Mouse (Mus musculus): ENCODE data around the gene Rhox4d.
"Not testable (repeated sequence)": the region's sequence is repeated elsewhere in the genome, so short reads cannot be mapped to it uniquely, and the experiment has no call there.

The Rhox4d gene

DNA sequence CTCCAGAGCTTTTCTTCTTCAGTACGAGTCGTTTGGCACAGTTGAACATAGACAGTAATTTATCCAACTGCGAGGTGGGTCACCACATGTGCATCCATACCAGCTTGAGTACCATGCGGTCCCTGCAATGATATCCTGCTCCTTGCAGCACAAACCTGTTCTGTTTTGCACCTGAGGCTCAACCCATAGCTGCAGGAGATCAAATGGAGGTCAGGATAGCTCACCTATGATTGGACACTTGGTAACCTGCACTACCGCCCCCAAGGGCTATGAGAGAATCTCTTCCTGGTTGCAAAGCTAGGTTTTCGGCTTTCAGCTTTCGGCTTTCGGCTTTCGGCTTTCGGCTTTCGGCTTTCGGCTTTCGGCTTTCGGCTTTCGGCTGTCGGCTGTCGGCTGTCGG, at the start of gene Rhox4d:
Rhox4d (plus strand) TSS at position 301 of the 400 bp plus-strand sequence.
- DNase-seq = not testable (repeated sequence)

DNA sequence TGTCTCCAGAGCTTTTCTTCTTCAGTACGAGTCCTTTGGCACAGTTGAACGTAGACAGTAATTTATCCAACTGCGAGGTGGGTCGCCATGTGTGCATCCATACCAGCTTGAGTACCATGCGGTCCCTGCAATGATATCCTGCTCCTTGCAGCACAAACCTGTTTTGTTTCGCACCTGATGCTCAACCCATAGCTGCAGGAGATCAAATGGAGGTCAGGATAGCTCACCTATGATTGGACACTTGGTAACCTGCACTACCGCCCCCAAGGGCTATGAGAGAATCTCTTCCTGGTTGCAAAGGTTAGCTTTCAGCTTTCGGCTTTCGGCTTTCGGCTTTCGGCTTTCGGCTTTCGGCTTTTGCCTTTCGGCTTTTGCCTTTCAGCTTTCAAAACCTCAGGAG, 34.1 kb upstream of the Rhox4d start, which contains the start of gene Rhox4c:
Rhox4c (plus strand) TSS at position 301 of the 400 bp plus-strand sequence.
- not testable (repeated sequence) for DNase-seq

DNA sequence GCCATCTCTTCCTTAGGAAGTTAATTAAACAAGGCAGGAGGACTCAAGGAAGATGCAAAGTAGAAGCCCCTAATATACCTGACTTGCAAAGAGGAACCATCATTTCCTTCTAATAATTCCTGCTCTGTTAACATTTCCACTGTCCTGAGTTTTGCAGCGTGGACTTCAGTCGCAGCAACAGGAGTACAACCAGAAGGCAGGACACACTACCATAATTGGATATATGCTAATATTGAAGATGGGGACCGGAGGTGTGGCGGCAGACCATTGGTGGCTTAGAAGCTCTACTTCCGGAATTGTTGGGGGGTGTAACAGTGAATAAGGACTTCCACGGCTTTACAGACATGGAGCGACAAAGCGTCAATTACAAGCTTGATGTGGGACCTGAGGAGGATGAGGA, 16.0 kb downstream of the Rhox4d start, which contains the start of gene Rhox2e:
Rhox2e (plus strand) TSS at position 301 of the 400 bp plus-strand sequence.
- not testable (repeated sequence) for DNase-seq

DNA sequence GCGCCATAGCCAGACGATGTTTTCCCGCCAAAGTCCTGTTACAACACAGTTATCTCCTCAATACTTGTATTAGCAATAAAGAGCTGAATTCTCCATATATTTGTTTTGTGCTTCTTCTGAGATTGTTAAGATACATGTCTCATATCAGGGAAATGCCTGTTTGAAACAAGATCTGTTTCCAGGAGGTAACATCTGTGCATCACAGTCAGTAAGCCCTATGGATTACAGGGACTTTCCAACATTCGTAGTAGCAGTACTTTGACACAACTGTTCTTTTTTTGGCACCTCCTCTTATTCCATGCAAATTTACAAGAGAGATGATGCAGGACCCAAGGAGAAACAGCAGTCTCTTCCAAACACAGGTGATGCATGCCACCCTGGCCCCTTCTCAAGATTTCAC, 27.6 kb downstream of the Rhox4d start, which contains the start of gene Rhox3e:
Rhox3e (plus strand) TSS at position 301 of the 400 bp plus-strand sequence.
- not testable (repeated sequence) for DNase-seq

DNA sequence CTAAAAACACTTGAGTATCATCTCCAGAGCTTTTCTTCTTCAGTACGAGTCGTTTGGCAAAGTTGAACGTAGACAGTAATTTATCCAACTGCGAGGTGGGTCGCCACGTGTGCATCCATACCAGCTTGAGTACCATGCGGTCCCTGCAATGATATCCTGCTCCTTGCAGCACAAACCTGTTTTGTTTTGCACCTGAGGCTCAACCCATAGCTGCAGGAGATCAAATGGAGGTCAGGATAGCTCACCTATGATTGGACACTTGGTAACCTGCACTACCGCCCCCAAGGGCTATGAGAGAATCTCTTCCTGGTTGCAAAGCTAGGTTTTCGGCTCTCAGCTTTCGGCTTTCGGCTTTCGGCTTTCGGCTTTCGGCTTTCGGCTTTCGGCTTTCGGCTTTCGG, 43.0 kb downstream of the Rhox4d start, which contains the start of gene Rhox4e:
Rhox4e (plus strand) TSS at position 301 of the 400 bp plus-strand sequence.
- not testable (repeated sequence) for DNase-seq
